Mouse (Mus musculus) midbrain, postnatal 0 days (tissue): Measurements from ENCODE around the gene Dhx8. TPM values are rescaled to one million over a fixed set of nuclear protein-coding genes. Genes with fewer than 3 reads are reported as not detected.

Experiments used
- ATAC-seq: fragments of 200-750 bp; cut with Nextera tagmentation; 2 replicates; pipeline ENCODE4 v1.8.0; 2017; ENCODE audit warnings: moderate number of reproducible peaks, mild to moderate bottlenecking, moderate TSS enrichment, moderate library complexity; ENCODE audit not compliant: low FRiP score
- DNase-seq: peaks from one replicate; pipeline ENCODE4 v3.0.0-alpha.2; 2015; ENCODE audit warnings: low spot score
- H3K27ac ChIP-seq: fragments of 300-500 bp; sonication (generic); 2 replicates; pipeline ENCODE4 v1.5.1; 2014; ENCODE audit warnings: low read depth, mild to moderate bottlenecking, low read length, mixed read lengths
- H3K27me3 ChIP-seq: fragments of 300-500 bp; sonication (generic); 2 replicates; pipeline ENCODE4 v1.6.1; 2014; ENCODE audit warnings: low read length, control low read depth, mixed read lengths; ENCODE audit not compliant: insufficient read depth
- H3K36me3 ChIP-seq: fragments of 300-500 bp; sonication (generic); 2 replicates; pipeline ENCODE4 v1.6.1; 2014; ENCODE audit warnings: low read length, control low read depth, mixed read lengths; ENCODE audit not compliant: insufficient read depth
- H3K4me1 ChIP-seq: fragments of 300-500 bp; sonication (generic); 2 replicates; pipeline ENCODE4 v1.6.1; 2014; ENCODE audit warnings: mild to moderate bottlenecking, control low read depth, antibody characterized with exemption, low read length, mixed read lengths; ENCODE audit not compliant: insufficient read depth
- H3K4me2 ChIP-seq: fragments of 300-500 bp; sonication (generic); 2 replicates; pipeline ENCODE4 v1.6.1; 2014; ENCODE audit warnings: low read depth, mild to moderate bottlenecking, low read length, mixed read lengths; ENCODE audit not compliant: poor library complexity, severe bottlenecking
- H3K4me3 ChIP-seq: fragments of 300-500 bp; sonication (generic); 2 replicates; pipeline ENCODE4 v1.5.1; 2014; ENCODE audit warnings: low read depth, mild to moderate bottlenecking, low read length, moderate library complexity
- H3K9ac ChIP-seq: fragments of 300-500 bp; sonication (generic); replicated peaks from 2 replicates; pipeline ENCODE4 v1.6.1; 2014; ENCODE audit warnings: mild to moderate bottlenecking, low read length, moderate library complexity, mixed read lengths; ENCODE audit not compliant: poor library complexity, severe bottlenecking
- H3K9me3 ChIP-seq: fragments of 300-500 bp; sonication (generic); 2 replicates; pipeline ENCODE4 v1.6.1; 2016; ENCODE audit warnings: low read length, control low read depth
- CTCF ChIP-seq: IDR thresholded peaks from 2 replicates; pipeline ENCODE4 v1.5.1; 2016; ENCODE audit warnings: antibody characterized with exemption, mild to moderate bottlenecking
- WGBS: fragments of 180-500 bp; shearing (Covaris S2); extraction: QIAGEN DNeasy Blood & Tissue Kit; methylation state at CpG from one replicate; pipeline ENCODE4 v1.1.7; 2014; 5-methylcytosine and 5-hydroxymethylcytosine counted together
- polyA plus RNA-seq: library from polyadenylated mRNA; unstranded; fragments of >200 nt; fragmentation: Nextera tagmentation; extraction: Ambion mirVana; gene quantifications from 2 replicates; pipeline ENCODE4 v1.2.1, GENCODE M21; 2015
- total RNA-seq: library from RNA; depleted of rRNA; stranded (reverse); fragments of >200 nt; gene quantifications from 2 replicates; pipeline ENCODE4 v1.2.3, GENCODE M21; 2014; rRNA removed

Dhx8 gene
- total and polyA plus RNA-seq, 2 experiments from 2014 or later: 25.7 to 30.6 TPM

DNA sequence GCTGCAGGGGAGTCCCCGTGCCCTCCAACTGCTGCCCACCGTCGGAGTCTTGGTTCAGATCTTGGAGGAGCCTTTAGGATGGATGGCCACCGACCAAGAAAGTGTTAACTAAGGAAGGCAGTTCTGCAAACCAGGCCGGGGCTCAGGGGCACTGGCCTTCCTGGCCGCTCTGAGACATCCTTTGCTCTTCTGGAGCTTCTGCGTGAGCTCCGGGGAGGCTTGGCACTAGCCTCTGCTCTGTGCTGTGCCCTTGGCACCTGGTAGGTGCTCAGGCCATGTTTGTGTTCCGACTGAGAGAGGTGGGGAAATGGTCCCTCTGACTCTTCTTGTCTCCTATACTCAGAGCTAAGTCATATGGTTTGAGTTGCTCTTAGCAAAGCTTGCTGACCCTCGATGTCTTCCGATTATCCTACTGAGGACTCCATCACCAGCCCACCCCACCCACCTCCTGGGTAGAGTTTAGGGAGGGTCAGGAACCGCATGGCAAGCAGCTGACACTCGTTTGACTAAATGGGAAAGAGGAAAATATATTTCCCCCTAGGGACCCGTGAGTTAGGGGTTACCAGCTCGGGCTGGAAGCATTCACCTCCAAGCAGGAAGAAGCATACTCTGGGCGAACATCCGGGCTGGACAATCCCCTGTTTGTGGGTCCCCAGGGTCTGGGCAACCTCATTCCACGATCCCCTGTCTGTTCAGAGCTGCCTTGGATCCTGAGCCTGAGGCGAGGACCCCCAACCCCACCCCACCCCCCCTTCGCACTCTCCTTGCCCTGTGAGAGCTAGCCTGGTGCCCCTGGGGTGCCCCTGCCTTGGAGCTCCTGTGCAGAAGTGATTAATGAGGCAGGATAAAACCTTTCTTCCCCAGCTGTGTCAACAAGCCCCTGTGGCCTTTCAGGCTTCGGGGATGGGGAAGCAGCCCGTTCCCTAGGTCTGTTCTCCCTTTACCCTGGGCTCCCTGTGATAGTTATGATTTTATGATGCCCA is 82.7 kb downstream of the Dhx8 start:
- DNase-seq (no peak), ATAC-seq (no peak)
- no peaks in the 10 kb centered on the region for H3K27me3 ChIP-seq
- no peak overlapping the region for H3K4me3 ChIP-seq
- WGBS: 21% methylated on average over 22 of the region's 22 CpGs
- H3K4me2 ChIP-seq: peak overlapping the region; percentile 31; the same call in 1 of the 2 replicates
- H3K36me3 ChIP-seq: no peaks in the 10 kb centered on the region
- no peak for TF ChIP-seq CTCF
- H3K27ac ChIP-seq: no peak overlapping the region
- no peak overlapping the region for H3K9ac ChIP-seq
- H3K9me3 ChIP-seq: no peaks in the 10 kb centered on the region
- H3K4me1 ChIP-seq: peaks cover 4% of the 10 kb centered on the region

Other genes starting within 250 kb of the Dhx8 start
- 2.8 and 5.1 TPM in 2 replicates for gene Brca1, start 181.0 kb upstream of the Dhx8 start, total RNA-seq
- gene Brca1, start 181.0 kb upstream of the Dhx8 start, polyA plus RNA-seq: 0.84 and 0.90 TPM in 2 replicates
- gene Nbr1, start 180.8 kb upstream of the Dhx8 start, total RNA-seq: 121 and 128 TPM in 2 replicates
- 56.3 and 59.7 TPM in 2 replicates for gene Nbr1, start 180.8 kb upstream of the Dhx8 start, polyA plus RNA-seq
- 1.5 and 3.0 TPM in 2 replicates for gene Tmem106a, start 150.7 kb upstream of the Dhx8 start, total RNA-seq
- gene Tmem106a, start 150.7 kb upstream of the Dhx8 start, polyA plus RNA-seq: 3.5 and 3.6 TPM in 2 replicates
- not detected in 2 replicates for gene Gm11634, start 133.7 kb upstream of the Dhx8 start, total RNA-seq
- gene Gm11634, start 133.7 kb upstream of the Dhx8 start, polyA plus RNA-seq: not detected in 2 replicates
- gene Rdm1, start 105.7 kb upstream of the Dhx8 start, total RNA-seq: 2.8 and 3.6 TPM in 2 replicates
- gene Rdm1, start 105.7 kb upstream of the Dhx8 start, polyA plus RNA-seq: 8.3 and 9.2 TPM in 2 replicates
- gene Arl4d, start 67.4 kb upstream of the Dhx8 start, total RNA-seq: 4.5 and 6.9 TPM in 2 replicates
- gene Arl4d, start 67.4 kb upstream of the Dhx8 start, polyA plus RNA-seq: 5.7 and 7.1 TPM in 2 replicates
- gene Etv4, start 52.5 kb downstream of the Dhx8 start, total RNA-seq: 25.6 and 30.4 TPM in 2 replicates
- 18.4 and 18.5 TPM in 2 replicates for gene Etv4, start 52.5 kb downstream of the Dhx8 start, polyA plus RNA-seq
- 0.66 and 1.0 TPM in 2 replicates for gene Meox1, start 161.5 kb downstream of the Dhx8 start, total RNA-seq
- gene Meox1, start 161.5 kb downstream of the Dhx8 start, polyA plus RNA-seq: 0.83 and 1.2 TPM in 2 replicates
- 0.11 TPM in 1 of 2 replicates, not detected in the other for gene Sost, start 234.1 kb downstream of the Dhx8 start, total RNA-seq
- 0.12 TPM in 1 of 2 replicates, not detected in the other for gene Sost, start 234.1 kb downstream of the Dhx8 start, polyA plus RNA-seq